Mouse (Mus musculus) c-Kit-negative CD71-positive TER-119-positive erythroid progenitor cells, embryonic 14.5 days (primary cell): ENCODE measurements around the gene Ttll3.

ENCODE experiments used
- DNase-seq: peaks from one replicate; pipeline ENCODE4 v3.0.0-alpha.2; 2013; ENCODE audit warnings: low read depth, low spot score

The Ttll3 gene

GRCm38 (mm10) chr6:113377496-113378385, 11.3 kb upstream of the Ttll3 start, which contains the start of the genes Tada3 and Arpc4:
Tada3 (minus strand) TSS chr6:113377883.
Arpc4 (plus strand) TSS chr6:113378115.
- DNase-seq = peak; percentile 95

- DNase-seq = no peak
These were observed 9.8 kb upstream of the Ttll3 start for GRCm38 (mm10) chr6:113379246-113379645.

- DNase-seq = no peak
These were observed 8.6 kb upstream of the Ttll3 start for GRCm38 (mm10) chr6:113380480-113380879.

DNA sequence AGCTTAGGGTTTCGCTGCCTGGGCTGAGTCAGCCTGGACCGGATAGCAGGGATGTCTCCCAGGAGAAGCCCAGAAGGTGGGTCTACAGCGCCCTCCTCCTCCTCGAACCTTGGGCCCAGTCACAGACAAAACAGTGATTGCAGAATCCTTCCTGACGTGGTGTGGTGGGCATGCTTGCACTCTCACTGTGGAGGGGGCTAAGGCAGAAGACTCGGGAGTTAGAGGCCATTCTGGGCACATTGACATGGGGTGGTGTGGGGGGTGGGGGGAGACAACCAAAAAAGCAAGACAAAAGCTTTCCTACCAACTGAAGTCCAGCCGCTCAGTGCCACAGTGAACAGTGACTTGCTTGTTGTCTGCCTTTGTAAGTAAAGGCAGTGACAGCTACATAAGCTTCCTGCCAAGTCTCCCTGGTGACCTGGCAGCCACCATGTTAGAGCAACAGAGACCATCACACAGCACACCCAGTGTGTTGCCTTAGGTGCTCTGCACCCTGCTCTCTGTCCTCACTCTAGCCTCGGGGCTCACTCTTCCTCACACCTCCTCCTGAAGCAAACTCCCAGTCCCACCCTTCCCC, 4.6 kb upstream of the Ttll3 start:
- DNase-seq = no peak

GRCm38 (mm10) chr6:113385160-113385714, 3.8 kb upstream of the Ttll3 start:
- no peak for DNase-seq

GRCm38 (mm10) chr6:113386025-113386424, 3.0 kb upstream of the Ttll3 start:
- DNase-seq = no peak

GRCm38 (mm10) chr6:113390715-113391114, 1.7 kb downstream of the Ttll3 start:
- no peak for DNase-seq

DNA sequence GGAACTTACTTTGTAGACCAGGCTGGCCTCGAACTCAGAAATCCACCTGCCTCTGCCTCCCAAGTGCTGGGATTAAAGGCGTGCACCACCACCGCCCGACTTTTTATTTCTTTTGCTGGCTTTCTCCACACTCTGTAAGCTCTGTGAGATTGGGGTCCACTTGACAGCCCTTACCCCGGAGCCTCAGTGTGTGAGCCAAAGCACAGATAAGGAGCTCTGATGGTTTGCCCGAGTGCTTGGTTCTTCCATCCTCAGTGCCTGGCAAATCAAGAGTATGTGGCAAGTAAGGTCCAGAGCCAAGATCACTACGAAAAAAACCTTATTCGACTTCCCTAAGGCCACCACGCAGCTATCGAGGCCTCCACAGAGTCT, 2.9 kb downstream of the Ttll3 start:
- DNase-seq = no peak

GRCm38 (mm10) chr6:113392387-113393071, 3.5 kb downstream of the Ttll3 start:
- DNase-seq = no peak

DNA sequence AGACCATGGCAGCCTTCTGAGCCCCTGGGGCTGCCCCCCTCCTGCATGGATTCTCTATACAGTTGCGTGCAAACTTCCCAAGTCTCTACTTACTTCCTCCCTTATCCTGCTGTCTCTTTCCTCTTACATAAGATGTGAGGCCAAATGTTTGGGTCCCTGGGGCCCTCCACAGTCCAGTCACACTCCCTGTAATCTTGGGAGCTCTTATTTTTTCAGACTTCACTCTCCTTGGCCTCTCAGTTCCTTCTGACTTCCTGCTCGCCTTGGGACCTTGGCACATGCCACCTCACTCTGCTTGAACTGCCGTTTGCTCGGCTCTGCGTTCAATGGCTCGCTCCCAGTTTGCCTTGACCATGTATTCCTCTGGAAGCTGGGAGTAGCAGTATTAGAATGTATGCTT, 4.9 kb downstream of the Ttll3 start:
- no peak for DNase-seq

DNA sequence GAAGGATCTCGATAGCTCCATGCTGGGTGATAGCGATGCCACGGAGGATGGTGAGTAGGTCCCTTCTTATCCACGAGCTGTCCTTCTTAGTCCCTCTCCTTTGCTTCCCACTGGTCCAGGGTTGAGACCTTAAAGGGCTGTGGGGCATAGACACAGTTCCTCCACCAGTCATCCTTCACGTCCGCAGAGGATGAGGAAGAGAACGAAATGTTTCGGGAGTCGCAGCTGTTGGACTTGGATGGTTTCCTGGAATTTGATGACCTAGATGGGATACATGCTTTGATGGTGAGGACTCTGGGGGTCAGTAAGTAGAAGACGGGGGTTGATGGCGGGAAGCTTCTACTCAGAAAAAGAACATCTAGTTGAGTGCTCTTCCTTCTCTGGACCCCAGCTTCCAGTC, 5.8 kb downstream of the Ttll3 start:
- DNase-seq = no peak

DNA sequence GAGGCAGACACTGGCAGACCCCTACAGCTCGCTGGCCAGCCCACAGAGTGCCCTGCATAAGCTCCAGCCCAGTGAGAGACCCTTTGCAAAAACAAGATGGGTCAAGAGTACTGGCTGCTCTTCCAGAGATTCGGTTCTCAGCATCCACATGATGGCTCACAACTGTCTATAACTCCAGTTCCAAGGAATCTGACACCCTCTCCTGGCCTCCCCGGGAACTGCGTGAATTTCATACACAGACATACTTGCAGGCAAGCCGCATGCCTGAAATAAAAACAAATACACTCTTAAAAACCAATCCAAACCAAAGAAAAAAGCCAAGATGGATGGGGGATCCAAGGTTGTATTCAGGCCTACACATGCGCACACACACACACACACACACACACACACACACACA, 6.4 kb downstream of the Ttll3 start:
- no peak for DNase-seq

- no peak for DNase-seq
These were observed 7.4 kb downstream of the Ttll3 start for GRCm38 (mm10) chr6:113396270-113397030.

DNA sequence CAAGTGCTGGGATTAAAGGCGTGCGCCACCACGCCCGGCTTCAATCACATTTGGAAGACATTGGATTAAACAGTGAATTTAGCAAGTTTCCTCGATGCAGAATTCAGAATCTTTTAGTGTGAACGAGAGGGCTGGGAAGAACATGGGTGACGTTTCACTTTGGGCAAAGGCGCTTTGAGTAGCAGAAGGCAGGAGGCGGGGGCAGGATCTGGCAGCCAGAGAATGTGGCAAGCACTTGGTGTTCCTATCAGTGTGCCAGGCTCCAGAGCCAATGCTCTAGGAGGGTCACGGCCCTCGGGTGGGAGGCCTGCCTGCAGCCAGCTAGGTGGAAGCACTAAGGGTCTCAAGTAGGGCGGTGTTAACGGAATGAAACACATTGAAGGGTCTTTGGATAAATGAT, 13.0 kb downstream of the Ttll3 start:
- DNase-seq = no peak

- no peak for DNase-seq
These were observed 15.8 kb downstream of the Ttll3 start for GRCm38 (mm10) chr6:113404649-113405448.

GRCm38 (mm10) chr6:113405483-113405882, 16.4 kb downstream of the Ttll3 start:
- no peak for DNase-seq

DNA sequence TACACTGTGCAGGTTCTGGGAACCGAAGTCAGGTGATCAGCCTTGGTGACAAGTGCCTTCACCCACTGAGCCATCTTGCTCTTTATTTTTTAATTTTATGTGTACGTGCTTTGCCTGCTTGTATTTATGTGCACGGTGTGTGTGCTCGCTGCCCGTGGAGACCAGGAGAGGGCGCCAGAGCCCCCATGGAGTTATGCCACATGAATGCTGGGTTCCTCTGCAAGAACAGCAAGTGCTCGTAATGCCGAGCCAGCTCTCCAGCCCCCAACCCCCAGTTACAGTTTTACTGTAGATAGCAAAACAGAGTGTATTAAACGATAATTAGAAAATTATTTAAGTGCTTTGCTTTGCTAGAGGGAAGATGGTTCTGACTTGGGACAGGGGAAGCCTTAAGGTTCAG, 17.6 kb downstream of the Ttll3 start:
- DNase-seq = no peak

DNA sequence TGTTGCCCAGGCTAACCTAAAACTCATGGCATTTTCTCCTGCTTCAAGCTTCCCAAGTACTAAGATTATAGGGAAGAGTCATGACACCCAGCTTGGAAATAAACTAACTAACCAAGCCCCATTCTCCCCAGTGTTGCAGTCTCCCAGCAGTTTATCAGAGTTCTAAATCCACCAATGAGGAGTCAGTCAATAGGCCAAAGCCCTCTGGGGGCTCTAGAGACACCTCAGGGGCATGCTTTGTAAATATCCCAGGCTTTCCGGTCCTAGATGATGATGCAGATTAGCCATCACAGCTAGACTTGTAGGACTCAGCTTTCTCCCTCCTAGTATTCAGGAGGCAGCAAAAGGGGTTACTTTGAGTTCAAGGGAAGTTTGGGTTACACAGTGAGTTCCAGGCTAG, 20.9 kb downstream of the Ttll3 start:
- no peak for DNase-seq

DNA sequence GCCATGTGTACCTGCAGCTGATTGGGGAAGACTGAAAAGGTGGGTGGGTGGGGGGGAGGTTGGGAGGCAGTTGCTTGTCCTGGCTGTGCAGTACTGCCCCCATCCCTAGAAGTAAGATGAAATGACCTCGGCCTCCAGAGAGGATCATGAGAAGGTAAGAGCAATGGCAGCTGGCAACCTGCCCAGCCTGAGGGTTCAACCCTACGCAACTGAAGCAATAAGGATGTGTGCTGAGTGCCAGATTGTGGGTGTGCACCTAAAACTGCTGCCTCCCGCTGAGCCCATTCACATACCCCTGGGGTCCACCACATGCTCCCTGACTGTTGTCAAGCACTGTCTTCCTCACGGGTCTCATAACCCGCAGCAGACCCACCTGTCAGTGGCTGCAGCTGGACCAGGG, 27.4 kb downstream of the Ttll3 start:
- DNase-seq = no peak

- DNase-seq = no peak
These were observed 29.6 kb downstream of the Ttll3 start for GRCm38 (mm10) chr6:113418441-113419198.
